Mouse (Mus musculus): ENCODE data around the gene Kcnq2.

- TF ChIP-seq HCFC1 (IDR thresholded peaks at IDR 0.05; ENCODE audit: low read depth, low read length) (no peak), CTCF (conservative IDR thresholded peaks at IDR 0.05 in 1 of 2, IDR thresholded peaks at IDR 0.05 in 1 of 2; ENCODE audit: low read depth in 2 of 2, low read length in 2 of 2) (no peak), ETS1 (conservative IDR thresholded peaks at IDR 0.05; ENCODE audit: low read depth, low read length) (no peak)
Observed at GRCm38 (mm10) chr2:181157180-181157579, 22.1 kb upstream of the Kcnq2 start.

Measured in CH12.LX (cell line).